Mouse (Mus musculus) limb, embryonic 12.5 days (tissue): ENCODE results near the gene Lrig2. TPM values are rescaled to one million over a fixed set of nuclear protein-coding genes. Genes with fewer than 3 reads are reported as not detected.
A peak's percentile ranks its signal among the peaks of the same experiment; 100 is the strongest.

Source experiments
- ATAC-seq: fragments of 200-750 bp; cut with Nextera tagmentation; 2 replicates; pipeline ENCODE4 v1.8.0; 2017; ENCODE audit warnings: low read depth, moderate TSS enrichment; ENCODE audit not compliant: insufficient number of reproducible peaks, insufficient read depth, low FRiP score, low TSS enrichment
- H3K27ac ChIP-seq: fragments of 300-500 bp; sonication (generic); 2 replicates; pipeline ENCODE4 v1.5.1; 2016; ENCODE audit warnings: mild to moderate bottlenecking, moderate library complexity
- H3K27me3 ChIP-seq: fragments of 300-500 bp; sonication (generic); 2 replicates; pipeline ENCODE4 v1.6.1; 2016; ENCODE audit warnings: mild to moderate bottlenecking, moderate library complexity
- H3K36me3 ChIP-seq: fragments of 300-500 bp; sonication (generic); 2 replicates; pipeline ENCODE4 v1.6.1; 2016; ENCODE audit warnings: mild to moderate bottlenecking, moderate library complexity
- H3K4me1 ChIP-seq: fragments of 300-500 bp; sonication (generic); replicated peaks from 2 replicates; pipeline ENCODE4 v1.6.1; 2016
- H3K4me2 ChIP-seq: fragments of 300-500 bp; sonication (generic); 2 replicates; pipeline ENCODE4 v1.6.1; 2016; ENCODE audit warnings: mild to moderate bottlenecking, moderate library complexity
- H3K4me3 ChIP-seq: fragments of 300-500 bp; sonication (generic); replicated peaks from 2 replicates; pipeline ENCODE4 v1.5.1; 2016; ENCODE audit warnings: mild to moderate bottlenecking
- H3K9ac ChIP-seq: fragments of 300-500 bp; sonication (generic); replicated peaks from 2 replicates; pipeline ENCODE4 v1.6.1; 2016; ENCODE audit warnings: mild to moderate bottlenecking, moderate library complexity
- H3K9me3 ChIP-seq: fragments of 300-500 bp; sonication (generic); 2 replicates; pipeline ENCODE4 v1.6.1; 2016; ENCODE audit warnings: mild to moderate bottlenecking, moderate library complexity
- WGBS: fragments of 180-500 bp; shearing (Covaris S2); methylation state at CpG from one replicate; pipeline ENCODE4 v1.1.7; 2016; 5-methylcytosine and 5-hydroxymethylcytosine counted together
- polyA plus RNA-seq: library from polyadenylated mRNA; unstranded; fragments of >200 nt; fragmentation: Nextera tagmentation; extraction: Ambion mirVana; gene quantifications from 2 replicates; pipeline ENCODE4 v1.2.1, GENCODE M21; 2016

The Lrig2 gene
- polyA plus RNA-seq, 1 experiment from 2014 or later = 27.6 TPM

- Histone ChIP-seq H3K36me3 (no peaks in the 10 kb centered on the region), H3K27ac (no peak overlapping the region), H3K4me2 (no peak overlapping the region), H3K4me3 (no peak overlapping the region), H3K4me1 (no peaks in the 10 kb centered on the region), H3K9me3 (no peaks in the 10 kb centered on the region), H3K27me3 (no peaks in the 10 kb centered on the region), H3K9ac (no peak overlapping the region)
- WGBS = 39% methylated on average over 2 of the region's 2 CpGs
- no peak for ATAC-seq
Measured at GRCm38 (mm10) chr3:104525516-104525915, 13.8 kb upstream of the Lrig2 start.

GRCm38 (mm10) chr3:104525029-104525428 is 13.3 kb upstream of the Lrig2 start:
- Histone ChIP-seq H3K27me3 (no peaks in the 10 kb centered on the region), H3K9me3 (no peaks in the 10 kb centered on the region)
- ATAC-seq = no peak

GRCm38 (mm10) chr3:104523333-104523871 is 11.7 kb upstream of the Lrig2 start:
- Histone ChIP-seq H3K9ac (no peak overlapping the region), H3K27ac (no peak overlapping the region), H3K4me3 (no peak overlapping the region), H3K4me1 (no peaks in the 10 kb centered on the region), H3K27me3 (no peaks in the 10 kb centered on the region), H3K36me3 (no peaks in the 10 kb centered on the region), H3K9me3 (no peaks in the 10 kb centered on the region), H3K4me2 (no peak overlapping the region)
- WGBS = 78% methylated on average over 4 of the region's 4 CpGs
- no peak for ATAC-seq

More at GRCm38 (mm10) chr3:104525029-104525428, 13.3 kb upstream of the Lrig2 start:
- no peak overlapping the region for H3K4me3 ChIP-seq
- H3K4me2 ChIP-seq = no peak overlapping the region
- H3K4me1 ChIP-seq = no peaks in the 10 kb centered on the region
- H3K27ac ChIP-seq = no peak overlapping the region
- no peak overlapping the region for H3K9ac ChIP-seq
- no peaks in the 10 kb centered on the region for H3K36me3 ChIP-seq
- 68% methylated on average over 1 of the region's 1 CpGs for WGBS

- Histone ChIP-seq H3K4me3 (no peak overlapping the region), H3K36me3 (no peaks in the 10 kb centered on the region), H3K9me3 (no peaks in the 10 kb centered on the region), H3K4me1 (no peaks in the 10 kb centered on the region), H3K27me3 (no peaks in the 10 kb centered on the region), H3K9ac (no peak overlapping the region), H3K27ac (no peak overlapping the region), H3K4me2 (no peak overlapping the region)
- WGBS = 52% methylated on average over 3 of the region's 3 CpGs
- no peak for ATAC-seq
Measured at GRCm38 (mm10) chr3:104521341-104521924, 9.7 kb upstream of the Lrig2 start.

GRCm38 (mm10) chr3:104520471-104520870 is 8.8 kb upstream of the Lrig2 start:
- Histone ChIP-seq H3K9ac (no peak overlapping the region), H3K27me3 (no peaks in the 10 kb centered on the region), H3K4me1 (no peaks in the 10 kb centered on the region), H3K4me3 (no peak overlapping the region), H3K9me3 (no peaks in the 10 kb centered on the region), H3K27ac (no peak overlapping the region), H3K36me3 (no peaks in the 10 kb centered on the region), H3K4me2 (no peak overlapping the region)
- WGBS = 75% methylated on average over 3 of the region's 3 CpGs
- no peak for ATAC-seq

GRCm38 (mm10) chr3:104518931-104519330 is 7.2 kb upstream of the Lrig2 start:
- H3K27ac ChIP-seq = no peak overlapping the region
- no peak for ATAC-seq

GRCm38 (mm10) chr3:104518411-104518810 is 6.7 kb upstream of the Lrig2 start:
- H3K27me3 ChIP-seq = no peaks in the 10 kb centered on the region
- no peaks in the 10 kb centered on the region for H3K4me1 ChIP-seq
- no peaks in the 10 kb centered on the region for H3K36me3 ChIP-seq
- H3K4me2 ChIP-seq = no peak overlapping the region
- no peak overlapping the region for H3K27ac ChIP-seq
- no peak overlapping the region for H3K4me3 ChIP-seq
- 85% methylated on average over 3 of the region's 3 CpGs for WGBS
- no peak for ATAC-seq
- no peaks in the 10 kb centered on the region for H3K9me3 ChIP-seq
- no peak overlapping the region for H3K9ac ChIP-seq

More at GRCm38 (mm10) chr3:104518931-104519330, 7.2 kb upstream of the Lrig2 start:
- H3K27me3 ChIP-seq = no peaks in the 10 kb centered on the region
- H3K4me1 ChIP-seq = no peaks in the 10 kb centered on the region
- H3K9me3 ChIP-seq = no peaks in the 10 kb centered on the region
- no peak overlapping the region for H3K4me2 ChIP-seq
- 65% methylated on average over 6 of the region's 6 CpGs for WGBS
- H3K36me3 ChIP-seq = no peaks in the 10 kb centered on the region
- H3K9ac ChIP-seq = no peak overlapping the region
- no peak overlapping the region for H3K4me3 ChIP-seq

GRCm38 (mm10) chr3:104517161-104517560 is 5.4 kb upstream of the Lrig2 start:
- WGBS = 86% methylated on average over 5 of the region's 5 CpGs

GRCm38 (mm10) chr3:104514510-104514909 is 2.8 kb upstream of the Lrig2 start:
- H3K4me1 ChIP-seq = peaks cover 8% of the 10 kb centered on the region; the same call in 1 of the 2 replicates
- H3K9me3 ChIP-seq = no peaks in the 10 kb centered on the region
- no peak overlapping the region for H3K4me3 ChIP-seq
- H3K27ac ChIP-seq = no peak overlapping the region
- no peaks in the 10 kb centered on the region for H3K27me3 ChIP-seq
- 79% methylated on average over 2 of the region's 2 CpGs for WGBS
- no peaks in the 10 kb centered on the region for H3K36me3 ChIP-seq
- no peak overlapping the region for H3K4me2 ChIP-seq
- ATAC-seq = no peak
- H3K9ac ChIP-seq = no peak overlapping the region

More at GRCm38 (mm10) chr3:104517161-104517560, 5.4 kb upstream of the Lrig2 start:
- no peak for ATAC-seq
- Histone ChIP-seq H3K9me3 (no peaks in the 10 kb centered on the region), H3K4me3 (no peak overlapping the region), H3K36me3 (no peaks in the 10 kb centered on the region), H3K27me3 (no peaks in the 10 kb centered on the region), H3K9ac (no peak overlapping the region), H3K4me2 (no peak overlapping the region), H3K4me1 (0 out of 2 replicates have a peak, but pooled peaks cover 3% of the 10 kb centered on the region), H3K27ac (no peak overlapping the region)

- Histone ChIP-seq H3K4me1 (peaks cover 11% of the 10 kb centered on the region; the same call in 1 of the 2 replicates), H3K4me2 (peak overlapping the region; percentile 64), H3K4me3 (peak overlapping the region; percentile 95), H3K36me3 (no peaks in the 10 kb centered on the region), H3K27me3 (no peaks in the 10 kb centered on the region), H3K9ac (peak overlapping the region; percentile 53), H3K9me3 (no peaks in the 10 kb centered on the region), H3K27ac (peak overlapping the region; percentile 96)
- ATAC-seq = no peak
- WGBS = 27% methylated on average over 5 of the region's 5 CpGs
Measured at GRCm38 (mm10) chr3:104512424-104512748, 668 bp upstream of the Lrig2 start.

- peak overlapping the region; percentile 63 for H3K4me2 ChIP-seq
- 2% methylated on average over 14 of the region's 14 CpGs for WGBS
- H3K27ac ChIP-seq = peak overlapping the region; percentile 96
- H3K36me3 ChIP-seq = no peaks in the 10 kb centered on the region
- peak overlapping the region; percentile 95 for H3K4me3 ChIP-seq
- no peaks in the 10 kb centered on the region for H3K9me3 ChIP-seq
- no peaks in the 10 kb centered on the region for H3K27me3 ChIP-seq
- no peak for ATAC-seq
- H3K9ac ChIP-seq = peak overlapping the region; percentile 89
- peaks cover 11% of the 10 kb centered on the region; the same call in 1 of the 2 replicates for H3K4me1 ChIP-seq
Measured at GRCm38 (mm10) chr3:104510771-104511429, 818 bp downstream of the Lrig2 start.
